Mouse (Mus musculus) forebrain, embryonic 12.5 days (tissue): ENCODE results near the gene Gm1043. TPM values are rescaled to one million over a fixed set of nuclear protein-coding genes. Genes with fewer than 3 reads are reported as not detected.

Source experiments
- ATAC-seq: fragments of 200-750 bp; cut with Nextera tagmentation; 2 replicates; pipeline ENCODE4 v1.8.0; 2017; ENCODE audit warnings: moderate TSS enrichment; ENCODE audit not compliant: low FRiP score
- H3K27ac ChIP-seq: fragments of 300-500 bp; sonication (generic); 2 replicates; pipeline ENCODE4 v1.5.1; 2016; ENCODE audit warnings: mild to moderate bottlenecking
- H3K27me3 ChIP-seq: fragments of 300-500 bp; sonication (generic); 2 replicates; pipeline ENCODE4 v1.6.1; 2016; ENCODE audit warnings: mild to moderate bottlenecking
- H3K36me3 ChIP-seq: fragments of 300-500 bp; sonication (generic); replicated peaks from 2 replicates; pipeline ENCODE4 v1.6.1; 2016; ENCODE audit warnings: mild to moderate bottlenecking
- H3K4me1 ChIP-seq: fragments of 300-500 bp; sonication (generic); 2 replicates; pipeline ENCODE4 v1.6.1; 2016
- H3K4me2 ChIP-seq: fragments of 300-500 bp; sonication (generic); 2 replicates; pipeline ENCODE4 v1.6.1; 2016; ENCODE audit warnings: mild to moderate bottlenecking, moderate library complexity
- H3K4me3 ChIP-seq: fragments of 300-500 bp; sonication (generic); replicated peaks from 2 replicates; pipeline ENCODE4 v1.5.1; 2016; ENCODE audit warnings: mild to moderate bottlenecking
- H3K9ac ChIP-seq: fragments of 300-500 bp; sonication (generic); 2 replicates; pipeline ENCODE4 v1.6.1; 2016; ENCODE audit warnings: mild to moderate bottlenecking
- H3K9me3 ChIP-seq: fragments of 300-500 bp; sonication (generic); 2 replicates; pipeline ENCODE4 v1.6.1; 2016
- WGBS: fragments of 180-500 bp; shearing (Covaris S2); methylation state at CpG from one replicate; pipeline ENCODE4 v1.1.7; 2016; 5-methylcytosine and 5-hydroxymethylcytosine counted together
- polyA plus RNA-seq: library from polyadenylated mRNA; unstranded; fragments of >200 nt; fragmentation: Nextera tagmentation; extraction: Ambion mirVana; gene quantifications from 2 replicates; pipeline ENCODE4 v1.2.1, GENCODE M21; 2016

Gm1043 gene
- polyA plus RNA-seq, result 0.29 and 0.31 TPM in 2 replicates

GRCm38 (mm10) chr5:37085241-37085640 lies at the start of gene Gm1043:
Gene Gm1043 (plus strand): TSS chr5:37085370.
- Histone ChIP-seq H3K4me3 (no peak within 1 kb of the TSS), H3K9me3 (no peaks in the 10 kb centered on the region), H3K4me1 (peaks cover 19% of the 10 kb centered on the region), H3K36me3 (no peaks in the 10 kb centered on the region), H3K9ac (no peak within 1 kb of the TSS), H3K4me2 (no peak within 1 kb of the TSS), H3K27me3 (peaks cover 15% of the 10 kb centered on the region), H3K27ac (no peak within 1 kb of the TSS)
- WGBS, result 88% methylated on average over 16 of the region's 16 CpGs
- ATAC-seq, result no peak

DNA sequence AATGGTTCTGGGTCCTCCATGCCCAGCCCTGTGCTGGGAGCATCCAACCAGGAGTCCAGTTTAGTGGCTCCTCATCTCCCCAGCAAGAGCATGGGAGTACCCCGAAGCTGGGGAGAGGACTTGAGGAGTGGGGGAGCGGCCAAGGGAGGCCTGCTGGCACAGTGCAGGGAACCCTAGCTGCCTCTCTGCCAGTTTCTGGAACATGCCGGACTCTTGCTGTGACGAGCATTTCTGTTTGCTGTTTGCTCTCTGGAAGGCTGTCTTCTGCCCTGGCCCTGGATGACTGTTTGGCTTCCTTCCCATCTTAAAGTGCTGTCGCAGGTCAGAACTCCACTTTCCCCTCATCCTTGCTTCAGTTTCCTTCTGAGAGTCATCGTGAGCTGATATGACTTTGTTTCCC lies 49.3 kb upstream of the Gm1043 start:
- ATAC-seq, result no peak
- H3K36me3 ChIP-seq, result no peaks in the 10 kb centered on the region
- H3K9me3 ChIP-seq, result no peaks in the 10 kb centered on the region
- H3K4me3 ChIP-seq, result no peak overlapping the region
- WGBS, result 83% methylated on average over 6 of the region's 6 CpGs
- H3K27ac ChIP-seq, result no peak overlapping the region
- H3K4me2 ChIP-seq, result no peak overlapping the region
- H3K9ac ChIP-seq, result no peak overlapping the region
- H3K27me3 ChIP-seq, result peaks cover 29% of the 10 kb centered on the region
- peaks cover under 1% of the 10 kb centered on the region; the same call in 1 of the 2 replicates for H3K4me1 ChIP-seq

GRCm38 (mm10) chr5:37036884-37037283 lies 48.3 kb upstream of the Gm1043 start:
- 69% methylated on average over 3 of the region's 3 CpGs for WGBS
- Histone ChIP-seq H3K36me3 (no peaks in the 10 kb centered on the region), H3K4me1 (peaks cover 7% of the 10 kb centered on the region; the same call in 1 of the 2 replicates), H3K27me3 (peaks cover 25% of the 10 kb centered on the region), H3K27ac (no peak overlapping the region), H3K4me3 (no peak overlapping the region), H3K4me2 (no peak overlapping the region), H3K9me3 (no peaks in the 10 kb centered on the region), H3K9ac (no peak overlapping the region)
- no peak for ATAC-seq

GRCm38 (mm10) chr5:37039908-37040307 lies 45.3 kb upstream of the Gm1043 start:
- no peaks in the 10 kb centered on the region for H3K36me3 ChIP-seq
- H3K9me3 ChIP-seq, result no peaks in the 10 kb centered on the region
- no peak overlapping the region for H3K27ac ChIP-seq
- H3K4me3 ChIP-seq, result no peak overlapping the region
- H3K27me3 ChIP-seq, result peaks cover 10% of the 10 kb centered on the region
- no peak for ATAC-seq
- H3K4me1 ChIP-seq, result peaks cover 7% of the 10 kb centered on the region; the same call in 1 of the 2 replicates
- no peak overlapping the region for H3K4me2 ChIP-seq
- 81% methylated on average over 6 of the region's 6 CpGs for WGBS
- no peak overlapping the region for H3K9ac ChIP-seq

DNA sequence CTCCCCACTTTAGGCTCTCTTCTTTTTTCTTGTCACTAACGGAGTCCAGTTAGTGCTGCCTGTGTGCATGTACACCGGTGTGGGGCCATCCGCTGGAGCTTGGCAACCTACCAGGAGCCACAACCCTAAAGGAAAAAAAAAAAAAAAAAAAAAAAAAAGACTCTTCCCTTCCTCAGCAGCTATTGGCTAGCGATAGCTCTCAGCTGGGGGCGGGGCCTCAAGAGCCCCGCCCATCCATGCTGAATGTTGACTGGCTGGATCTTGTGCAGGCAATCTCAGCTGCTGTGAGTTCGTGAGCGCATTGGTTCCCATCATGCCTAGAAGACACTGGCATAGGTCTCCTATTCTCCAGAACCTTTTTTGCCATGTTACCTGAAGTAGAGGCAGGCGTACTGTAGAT lies 44.5 kb upstream of the Gm1043 start:
- H3K4me2 ChIP-seq, result no peak overlapping the region
- no peaks in the 10 kb centered on the region for H3K36me3 ChIP-seq
- H3K27ac ChIP-seq, result no peak overlapping the region
- H3K27me3 ChIP-seq, result peaks cover 10% of the 10 kb centered on the region
- H3K4me1 ChIP-seq, result peaks cover 7% of the 10 kb centered on the region; the same call in 1 of the 2 replicates
- H3K9me3 ChIP-seq, result no peaks in the 10 kb centered on the region
- no peak for ATAC-seq
- no peak overlapping the region for H3K4me3 ChIP-seq
- no peak overlapping the region for H3K9ac ChIP-seq
- WGBS, result 13% methylated on average over 9 of the region's 9 CpGs

- Histone ChIP-seq H3K36me3 (no peaks in the 10 kb centered on the region), H3K27me3 (peaks cover 10% of the 10 kb centered on the region), H3K27ac (no peak overlapping the region), H3K4me3 (no peak overlapping the region), H3K9me3 (no peaks in the 10 kb centered on the region), H3K4me2 (no peak overlapping the region), H3K9ac (no peak overlapping the region), H3K4me1 (peaks cover 7% of the 10 kb centered on the region; the same call in 1 of the 2 replicates)
- ATAC-seq, result no peak
- 59% methylated on average over 6 of the region's 6 CpGs for WGBS
Observed at GRCm38 (mm10) chr5:37041651-37042050, 43.5 kb upstream of the Gm1043 start.

DNA sequence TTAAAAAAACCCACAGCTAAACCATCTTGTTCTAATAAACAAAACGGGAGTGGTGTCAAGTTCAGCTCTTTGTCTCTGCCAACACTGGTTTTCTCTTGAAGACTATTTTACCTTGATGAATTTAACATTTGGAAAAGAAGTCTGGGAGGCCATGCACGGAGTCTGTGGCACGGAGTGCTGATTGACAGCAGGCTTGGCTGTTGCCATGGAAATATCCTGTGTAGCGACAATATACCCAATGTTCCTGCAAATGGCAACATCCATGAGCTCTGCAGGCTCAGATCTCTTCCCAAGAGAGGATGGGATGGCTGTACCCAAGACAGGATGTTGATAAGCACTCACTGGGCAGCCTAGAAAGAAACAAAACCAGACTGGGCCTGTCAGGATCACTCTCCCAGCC lies 42.2 kb upstream of the Gm1043 start:
- H3K27ac ChIP-seq, result no peak overlapping the region
- no peak overlapping the region for H3K9ac ChIP-seq
- WGBS, result 38% methylated on average over 4 of the region's 4 CpGs
- H3K4me3 ChIP-seq, result no peak overlapping the region
- no peaks in the 10 kb centered on the region for H3K9me3 ChIP-seq
- H3K36me3 ChIP-seq, result no peaks in the 10 kb centered on the region
- peaks cover 10% of the 10 kb centered on the region for H3K27me3 ChIP-seq
- no peak overlapping the region for H3K4me2 ChIP-seq
- peaks cover 7% of the 10 kb centered on the region; the same call in 1 of the 2 replicates for H3K4me1 ChIP-seq
- no peak for ATAC-seq

DNA sequence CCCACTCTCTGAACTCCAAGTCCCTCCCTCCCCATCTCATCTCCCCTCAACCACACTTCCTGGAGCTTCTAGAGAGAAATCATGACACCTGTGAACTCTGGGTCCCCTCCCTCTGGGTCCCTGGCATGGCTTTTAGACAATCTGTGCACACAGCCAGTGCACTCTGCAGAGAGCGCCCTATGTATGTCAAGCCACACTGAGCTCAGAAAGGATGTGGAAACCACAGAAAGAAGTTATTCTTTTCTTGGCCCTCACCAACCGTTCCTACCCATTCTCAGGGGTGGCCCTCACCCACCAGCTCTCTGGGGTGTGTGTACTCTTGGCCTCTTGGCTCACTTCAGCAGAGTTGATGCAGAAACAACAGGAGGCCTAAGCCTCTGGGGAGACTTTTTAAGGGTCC lies 40.4 kb upstream of the Gm1043 start:
- WGBS, result 86% methylated on average over 2 of the region's 2 CpGs
- H3K4me3 ChIP-seq, result no peak overlapping the region
- ATAC-seq, result no peak

DNA sequence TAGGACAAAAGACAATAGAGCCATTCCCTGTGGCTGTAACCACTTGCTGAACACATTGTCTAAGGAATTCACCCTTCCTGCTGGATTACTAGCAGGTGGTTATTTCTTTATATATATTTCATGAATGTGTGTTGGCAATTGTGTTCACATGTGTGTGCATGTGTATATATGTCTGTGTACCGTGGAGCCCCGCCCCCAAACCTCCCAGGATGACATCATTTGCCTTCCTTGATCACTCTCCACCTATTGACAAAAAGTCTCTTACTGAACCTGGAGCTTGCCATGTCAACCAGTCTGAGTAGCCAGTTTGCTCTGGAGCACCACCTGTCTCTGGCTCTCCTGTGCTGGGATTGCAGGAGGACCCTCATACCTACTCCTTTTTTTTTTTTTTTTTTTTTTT lies 39.6 kb upstream of the Gm1043 start:
- Histone ChIP-seq H3K27ac (no peak overlapping the region), H3K36me3 (no peaks in the 10 kb centered on the region), H3K4me1 (peaks cover 7% of the 10 kb centered on the region; the same call in 1 of the 2 replicates), H3K9me3 (no peaks in the 10 kb centered on the region), H3K27me3 (peaks cover 6% of the 10 kb centered on the region; the same call in 1 of the 2 replicates), H3K4me2 (no peak overlapping the region), H3K4me3 (no peak overlapping the region), H3K9ac (no peak overlapping the region)
- no peak for ATAC-seq
- 85% methylated on average over 2 of the region's 2 CpGs for WGBS

More for the DNA sequence above, 40.4 kb upstream of the Gm1043 start:
- H3K9ac ChIP-seq, result no peak overlapping the region
- no peaks in the 10 kb centered on the region for H3K36me3 ChIP-seq
- H3K9me3 ChIP-seq, result no peaks in the 10 kb centered on the region
- peaks cover 6% of the 10 kb centered on the region; the same call in 1 of the 2 replicates for H3K27me3 ChIP-seq
- H3K4me1 ChIP-seq, result peaks cover 7% of the 10 kb centered on the region; the same call in 1 of the 2 replicates
- no peak overlapping the region for H3K4me2 ChIP-seq
- H3K27ac ChIP-seq, result no peak overlapping the region

GRCm38 (mm10) chr5:37046791-37047190 lies 38.4 kb upstream of the Gm1043 start:
- ATAC-seq, result no peak
- Histone ChIP-seq H3K9me3 (no peaks in the 10 kb centered on the region), H3K27me3 (no peaks in the 10 kb centered on the region), H3K4me3 (no peak overlapping the region), H3K27ac (no peak overlapping the region), H3K9ac (no peak overlapping the region), H3K4me1 (0 out of 2 replicates have a peak, but pooled peaks cover 4% of the 10 kb centered on the region), H3K36me3 (no peaks in the 10 kb centered on the region), H3K4me2 (no peak overlapping the region)
- WGBS, result 66% methylated on average over 5 of the region's 5 CpGs

DNA sequence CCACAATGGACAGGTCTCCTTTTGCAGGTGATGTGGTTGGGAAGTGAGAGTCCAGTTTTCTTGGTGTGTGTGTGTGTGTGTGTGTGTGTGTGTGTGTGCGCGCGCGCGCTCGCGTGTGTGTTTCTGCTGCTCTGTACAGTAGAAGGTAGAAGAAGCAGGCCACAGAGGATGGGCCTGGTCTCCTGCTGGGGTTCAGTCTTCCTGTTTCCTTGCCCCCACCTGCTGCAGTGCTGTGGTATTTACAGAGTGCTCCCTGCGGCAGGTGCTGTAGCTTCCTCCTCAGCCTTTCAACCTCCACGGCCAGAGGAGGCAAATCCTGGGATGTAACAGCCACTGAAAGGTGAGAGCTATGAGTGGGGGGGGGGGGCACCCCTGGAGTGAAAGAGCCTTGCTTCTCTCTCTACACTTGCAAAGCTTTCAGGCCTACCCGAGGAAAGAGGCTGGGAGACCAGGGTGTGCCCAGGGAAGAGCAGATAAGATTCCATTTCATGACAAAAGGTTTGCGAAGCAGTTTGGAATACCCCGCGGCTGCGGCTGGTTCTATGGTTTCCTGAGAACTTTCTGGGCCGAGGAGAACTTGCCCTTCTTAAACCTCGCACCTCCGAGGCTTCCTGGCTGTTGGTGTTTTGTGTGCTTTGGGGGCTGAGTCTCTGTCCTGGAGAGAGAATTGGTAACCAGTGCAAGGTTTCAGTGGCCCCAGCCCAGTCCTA lies 37.8 kb upstream of the Gm1043 start:
- no peak overlapping the region for H3K4me3 ChIP-seq
- no peaks in the 10 kb centered on the region for H3K36me3 ChIP-seq
- H3K27me3 ChIP-seq, result no peaks in the 10 kb centered on the region
- 0 out of 2 replicates have a peak, but pooled peaks cover 4% of the 10 kb centered on the region for H3K4me1 ChIP-seq
- H3K9ac ChIP-seq, result no peak overlapping the region
- 65% methylated on average over 17 of the region's 17 CpGs for WGBS
- no peaks in the 10 kb centered on the region for H3K9me3 ChIP-seq
- no peak overlapping the region for H3K27ac ChIP-seq
- ATAC-seq, result no peak
- no peak overlapping the region for H3K4me2 ChIP-seq

- 79% methylated on average over 7 of the region's 7 CpGs for WGBS
Observed at GRCm38 (mm10) chr5:37047992-37048391, 37.2 kb upstream of the Gm1043 start.

DNA sequence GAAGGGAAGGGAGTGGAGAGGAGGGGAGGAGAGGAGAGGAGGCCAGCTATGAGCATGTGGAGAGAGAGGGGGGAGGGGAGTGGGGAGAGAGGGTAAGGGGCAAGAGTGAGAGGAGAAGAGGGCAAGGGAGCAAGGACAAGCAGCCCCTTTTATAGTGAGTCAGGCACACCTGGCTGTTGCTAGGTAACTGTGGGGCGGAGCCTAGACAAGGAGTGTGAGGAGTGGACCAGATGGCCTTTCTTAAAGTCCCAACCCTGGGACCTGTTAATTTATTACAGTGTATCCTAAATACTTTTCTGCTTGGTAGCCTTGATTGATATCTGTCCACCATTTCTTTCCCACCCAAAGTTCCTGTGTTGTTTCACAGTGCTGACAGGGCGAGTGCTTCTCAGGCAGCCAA lies 36.1 kb upstream of the Gm1043 start:
- no peak for ATAC-seq
- WGBS, result 73% methylated on average over 2 of the region's 2 CpGs
- no peak overlapping the region for H3K4me3 ChIP-seq
- H3K27me3 ChIP-seq, result no peaks in the 10 kb centered on the region
- H3K4me2 ChIP-seq, result no peak overlapping the region
- no peak overlapping the region for H3K27ac ChIP-seq
- no peaks in the 10 kb centered on the region for H3K9me3 ChIP-seq
- no peak overlapping the region for H3K9ac ChIP-seq
- H3K36me3 ChIP-seq, result no peaks in the 10 kb centered on the region
- 0 out of 2 replicates have a peak, but pooled peaks cover 4% of the 10 kb centered on the region for H3K4me1 ChIP-seq

More at GRCm38 (mm10) chr5:37047992-37048391, 37.2 kb upstream of the Gm1043 start:
- 0 out of 2 replicates have a peak, but pooled peaks cover 4% of the 10 kb centered on the region for H3K4me1 ChIP-seq
- no peak for ATAC-seq
- no peak overlapping the region for H3K9ac ChIP-seq
- no peaks in the 10 kb centered on the region for H3K27me3 ChIP-seq
- no peak overlapping the region for H3K27ac ChIP-seq
- no peak overlapping the region for H3K4me3 ChIP-seq
- no peak overlapping the region for H3K4me2 ChIP-seq
- H3K36me3 ChIP-seq, result no peaks in the 10 kb centered on the region
- H3K9me3 ChIP-seq, result no peaks in the 10 kb centered on the region
